Mouse (Mus musculus): Measurements from ENCODE around the gene Olfr575.

GRCm38 (mm10) chr7:102974399-102974798, 15.8 kb upstream of the Olfr575 start:
- TF ChIP-seq GATA1 (IDR thresholded peaks at IDR 0.05; ENCODE audit: borderline replicate concordance, low read length) (no peak), POLR2AphosphoS5 (IDR thresholded peaks at IDR 0.05; ENCODE audit: insufficient replicate concordance, low read depth, low read length) (no peak), CTCF (IDR thresholded peaks at IDR 0.05; ENCODE audit: low read depth, low read length) (no peak), GATA2 (IDR thresholded peaks at IDR 0.05; ENCODE audit: borderline replicate concordance, low read depth, low read length) (no peak), TAL1 (conservative IDR thresholded peaks at IDR 0.05; ENCODE audit: low read depth, low read length) (no peak)
